Mouse (Mus musculus) stomach, postnatal 0 days (tissue): ENCODE measurements around the gene Ski.

Experiments
- CTCF ChIP-seq: IDR thresholded peaks from 2 replicates; pipeline ENCODE4 v1.5.1; 2016; ENCODE audit warnings: antibody characterized with exemption, low read depth, mild to moderate bottlenecking, moderate library complexity
- EP300 ChIP-seq: optimal IDR thresholded peaks from 2 replicates; pipeline ENCODE3; 2016; ENCODE audit warnings: antibody characterized with exemption

DNA sequence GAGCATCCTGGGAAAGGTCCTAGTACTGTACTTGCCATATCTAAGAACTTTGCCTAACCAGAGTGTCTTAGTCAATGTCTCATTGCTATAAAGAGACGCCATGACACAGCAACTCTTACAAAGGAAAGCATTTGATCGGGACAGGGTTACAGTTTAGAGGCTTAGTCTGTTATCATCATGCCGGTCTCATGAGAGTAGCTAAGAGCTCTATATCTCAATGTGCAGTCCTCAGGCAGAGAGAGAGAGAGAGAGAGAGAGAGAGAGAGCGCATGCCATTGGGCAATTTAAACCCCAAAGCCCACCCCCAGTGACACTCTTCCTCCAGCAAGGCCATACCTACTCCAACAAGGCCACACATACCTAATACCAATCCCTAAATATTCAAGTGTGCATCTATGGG is 114.5 kb downstream of the Ski start:
- TF ChIP-seq CTCF (no peak), EP300 (no peak)
